Mouse (Mus musculus) gastrocnemius, postnatal 14 days (tissue): ENCODE measurements around the gene Mtx1. TPM values are rescaled to one million over a fixed set of nuclear protein-coding genes. Genes with fewer than 3 reads are reported as not detected.

ENCODE experiments used
- DNase-seq: peaks from one replicate; pipeline ENCODE4 v3.0.0; 2021; ENCODE audit warnings: mixed read lengths
- intact Hi-C: fragments of 180-260 bp; cut with DNase I; formaldehyde crosslinking; loops from one replicate; pipeline ENCODE4 v1.15.1; 2025; ENCODE audit warnings: low total_unique reads
- total RNA-seq, 2 experiments: library from RNA; stranded (reverse); gene quantifications; 2 replicates each; pipeline ENCODE4 v1.2.3; 2021

The Mtx1 gene
- total RNA-seq, 2 experiments from 2014 or later, result 42.4 to 52.2 TPM

- no peak for DNase-seq
- intact Hi-C loops, result no loop called here
These were observed 36.5 kb downstream of the Mtx1 start for GRCm38 (mm10) chr3:89190436-89190835.

GRCm38 (mm10) chr3:89188478-89188875, 38.4 kb downstream of the Mtx1 start:
- intact Hi-C loops, result no loop called here

GRCm38 (mm10) chr3:89187690-89188477, 39.0 kb downstream of the Mtx1 start:
- intact Hi-C loops, result no loop called here

More at GRCm38 (mm10) chr3:89188478-89188875, 38.4 kb downstream of the Mtx1 start:
- no peak for DNase-seq

GRCm38 (mm10) chr3:89187197-89187596, 39.7 kb downstream of the Mtx1 start:
- DNase-seq, result no peak
- intact Hi-C loops, result no loop called here

More at GRCm38 (mm10) chr3:89187690-89188477, 39.0 kb downstream of the Mtx1 start:
- no peak for DNase-seq

GRCm38 (mm10) chr3:89183959-89184315, 43.0 kb downstream of the Mtx1 start:
- DNase-seq, result no peak
- intact Hi-C loops, result no loop called here

GRCm38 (mm10) chr3:89183058-89183958, 43.6 kb downstream of the Mtx1 start, which contains the start of gene Fam189b:
Fam189b (plus strand) TSS chr3:89183143.
- DNase-seq, result peak; percentile 87
- intact Hi-C loops, result no loop called here

GRCm38 (mm10) chr3:89182531-89183057, 44.3 kb downstream of the Mtx1 start:
- intact Hi-C loops, result no loop called here
- DNase-seq, result no peak

- intact Hi-C loops, result no loop called here
- no peak for DNase-seq
These were observed 45.0 kb downstream of the Mtx1 start for GRCm38 (mm10) chr3:89181749-89182500.

GRCm38 (mm10) chr3:89179056-89179455, 47.8 kb downstream of the Mtx1 start:
- DNase-seq, result no peak
- intact Hi-C loops, result no loop called here

- no peak for DNase-seq
- intact Hi-C loops, result no loop called here
These were observed 48.8 kb downstream of the Mtx1 start for GRCm38 (mm10) chr3:89178107-89178385.

GRCm38 (mm10) chr3:89177242-89178106, 49.4 kb downstream of the Mtx1 start, which contains the start of gene Scamp3:
Scamp3 (plus strand) TSS chr3:89177473.
- peak; percentile 82 for DNase-seq
- intact Hi-C loops, result no loop called here

GRCm38 (mm10) chr3:89176421-89176820, 50.5 kb downstream of the Mtx1 start:
- DNase-seq, result no peak
- intact Hi-C loops, result no loop called here

- intact Hi-C loops, result no loop called here
- DNase-seq, result no peak
These were observed 51.3 kb downstream of the Mtx1 start for GRCm38 (mm10) chr3:89175544-89175943.

- intact Hi-C loops, result no loop called here
- no peak for DNase-seq
These were observed 52.0 kb downstream of the Mtx1 start for GRCm38 (mm10) chr3:89174844-89175243.

- intact Hi-C loops, result no loop called here
These were observed 59.9 kb downstream of the Mtx1 start for GRCm38 (mm10) chr3:89166945-89167344.

GRCm38 (mm10) chr3:89165268-89165870, 61.5 kb downstream of the Mtx1 start:
- DNase-seq, result no peak
- intact Hi-C loops, result no loop called here

More at GRCm38 (mm10) chr3:89166945-89167344, 59.9 kb downstream of the Mtx1 start:
- DNase-seq, result no peak

- peak; percentile 95 for DNase-seq
- intact Hi-C loops, result no loop called here
These were observed 62.2 kb downstream of the Mtx1 start, which contains the start of gene Clk2 for GRCm38 (mm10) chr3:89164506-89165267. Clk2 (plus strand) TSS chr3:89164795.
